Mouse (Mus musculus): ENCODE data around the gene Gm26602. TPM values are rescaled to one million over a fixed set of nuclear protein-coding genes. Genes with fewer than 3 reads are reported as not detected.
A peak's percentile ranks its signal among the peaks of the same experiment; 100 is the strongest.

Gm26602 gene
- polyA plus RNA-seq, 1 experiment: not detected

DNA sequence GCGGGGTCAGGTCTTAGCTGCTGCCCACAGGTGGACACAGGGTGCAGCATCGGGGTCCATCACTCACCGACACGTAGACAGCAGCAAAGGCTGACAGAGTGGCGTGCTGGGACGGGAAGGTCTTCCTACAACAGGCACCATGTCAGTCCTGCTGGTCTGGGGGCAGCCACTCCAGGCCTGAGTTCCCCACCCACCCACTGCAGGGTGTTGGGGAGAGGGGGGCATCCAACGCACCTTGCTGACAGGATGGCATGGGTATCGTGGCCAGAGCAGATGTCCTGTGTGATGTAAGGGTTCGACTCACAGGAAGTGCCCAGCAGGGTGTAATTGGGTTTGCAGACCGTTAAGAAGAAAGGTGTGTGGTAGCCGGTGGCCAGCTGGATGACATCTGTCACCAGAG is 44.1 kb upstream of the Gm26602 start:
- no peak overlapping the region for H3K4me3 ChIP-seq (replicated peaks; ENCODE audit: insufficient read depth, low read depth, low read length)
- H3K27ac ChIP-seq (ENCODE audit: insufficient read depth, low read length): no peak overlapping the region
- 57% methylated on average over 11 of the region's 11 CpGs for WGBS
- TF ChIP-seq CTCF (IDR thresholded peaks at IDR 0.05; ENCODE audit: borderline replicate concordance, insufficient read depth, low read depth, low read length) (no peak), POLR2A (IDR thresholded peaks at IDR 0.05; ENCODE audit: borderline replicate concordance, insufficient read depth, low read length) (no peak)
- H3K27me3 ChIP-seq (ENCODE audit: control insufficient read depth, insufficient read depth, low read length): no peaks in the 10 kb centered on the region
- DNase-seq: peak in 1 of 2 experiments; percentile 25
- peaks cover 31% of the 10 kb centered on the region for H3K4me1 ChIP-seq (ENCODE audit: control insufficient read depth, insufficient read depth, low read length)

GRCm38 (mm10) chr10:79871845-79872244 is 38.8 kb upstream of the Gm26602 start:
- Histone ChIP-seq H3K27me3 (ENCODE audit: control insufficient read depth, insufficient read depth, low read length) (no peaks in the 10 kb centered on the region), H3K4me3 (replicated peaks; ENCODE audit: insufficient read depth, low read depth, low read length) (no peak overlapping the region), H3K4me1 (ENCODE audit: control insufficient read depth, insufficient read depth, low read length) (peaks cover 2% of the 10 kb centered on the region), H3K27ac (ENCODE audit: insufficient read depth, low read length) (no peak overlapping the region)
- TF ChIP-seq POLR2A (IDR thresholded peaks at IDR 0.05; ENCODE audit: borderline replicate concordance, insufficient read depth, low read length): no peak
- TF ChIP-seq CTCF (IDR thresholded peaks at IDR 0.05; ENCODE audit: borderline replicate concordance, insufficient read depth, low read depth, low read length): no peak
- 59% methylated on average over 8 of the region's 8 CpGs for WGBS
- no peak for DNase-seq

- no peak for TF ChIP-seq CTCF (IDR thresholded peaks at IDR 0.05; ENCODE audit: borderline replicate concordance, insufficient read depth, low read depth, low read length)
- no peak for TF ChIP-seq POLR2A (IDR thresholded peaks at IDR 0.05; ENCODE audit: borderline replicate concordance, insufficient read depth, low read length)
- 58% methylated on average over 3 of the region's 3 CpGs for WGBS
- Histone ChIP-seq H3K4me1 (ENCODE audit: control insufficient read depth, insufficient read depth, low read length) (no peaks in the 10 kb centered on the region; the same call in 1 of the 2 replicates), H3K27ac (ENCODE audit: insufficient read depth, low read length) (no peak overlapping the region), H3K4me3 (replicated peaks; ENCODE audit: insufficient read depth, low read depth, low read length) (no peak overlapping the region), H3K27me3 (ENCODE audit: control insufficient read depth, insufficient read depth, low read length) (no peaks in the 10 kb centered on the region)
- no peak for DNase-seq
Observed at GRCm38 (mm10) chr10:79872862-79873261, 37.8 kb upstream of the Gm26602 start.

DNA sequence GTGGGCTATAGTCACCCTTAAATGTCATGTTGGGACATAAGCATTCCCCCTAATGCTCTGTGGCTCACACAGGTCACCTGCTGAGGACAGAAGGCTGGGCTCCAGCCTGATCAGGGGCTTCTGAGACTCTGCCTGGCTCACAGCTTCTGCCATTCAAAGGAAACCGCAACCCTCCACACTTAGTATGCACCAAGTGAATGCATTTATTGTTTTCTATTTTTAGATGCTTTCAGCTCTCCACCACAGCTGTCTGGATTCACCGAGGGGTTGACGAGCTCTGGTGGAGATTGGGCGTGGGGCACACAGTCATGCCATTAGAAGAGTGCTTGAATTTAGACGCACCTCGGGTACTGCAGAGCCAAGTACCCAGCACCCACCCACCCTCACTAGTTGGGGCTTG is 37.3 kb upstream of the Gm26602 start:
- H3K4me1 ChIP-seq (ENCODE audit: control insufficient read depth, insufficient read depth, low read length): no peaks in the 10 kb centered on the region; the same call in 1 of the 2 replicates
- H3K4me3 ChIP-seq (replicated peaks; ENCODE audit: insufficient read depth, low read depth, low read length): no peak overlapping the region
- 38% methylated on average over 6 of the region's 6 CpGs for WGBS
- DNase-seq: no peak
- TF ChIP-seq CTCF (IDR thresholded peaks at IDR 0.05; ENCODE audit: borderline replicate concordance, insufficient read depth, low read depth, low read length): no peak
- TF ChIP-seq POLR2A (IDR thresholded peaks at IDR 0.05; ENCODE audit: borderline replicate concordance, insufficient read depth, low read length): no peak
- no peaks in the 10 kb centered on the region for H3K27me3 ChIP-seq (ENCODE audit: control insufficient read depth, insufficient read depth, low read length)
- no peak overlapping the region for H3K27ac ChIP-seq (ENCODE audit: insufficient read depth, low read length)

DNA sequence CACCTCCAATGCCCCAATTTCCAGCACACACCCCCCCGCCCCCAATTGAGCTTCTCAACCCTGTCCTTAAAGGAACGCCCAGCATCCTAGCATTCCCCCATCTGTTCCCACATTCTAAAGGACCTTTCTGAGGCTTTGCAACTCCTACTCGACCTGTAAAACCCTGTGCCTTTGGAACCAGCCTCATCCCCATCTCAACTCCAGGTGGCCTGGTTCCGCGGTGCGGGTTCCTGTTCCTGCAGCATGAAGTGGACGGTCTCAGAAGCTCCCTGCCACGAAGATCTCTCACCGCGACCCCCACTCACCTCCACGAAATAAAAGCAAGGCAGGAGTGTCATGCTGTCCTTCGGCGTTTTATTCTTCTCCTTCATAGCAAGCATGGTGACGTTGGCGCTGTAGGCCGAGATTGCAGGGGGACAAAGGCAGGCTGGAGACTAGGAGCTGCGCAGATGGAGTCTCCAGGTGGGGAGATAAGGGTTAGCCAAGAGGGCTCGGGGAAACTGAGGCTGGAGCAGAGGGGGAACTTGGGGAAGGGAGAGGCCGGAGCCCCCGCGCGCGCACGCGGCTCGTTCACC is 36.9 kb upstream of the Gm26602 start:
- no peaks in the 10 kb centered on the region; the same call in 1 of the 2 replicates for H3K4me1 ChIP-seq (ENCODE audit: control insufficient read depth, insufficient read depth, low read length)
- H3K4me3 ChIP-seq (replicated peaks; ENCODE audit: insufficient read depth, low read depth, low read length): peak overlapping the region; percentile 84
- TF ChIP-seq POLR2A (IDR thresholded peaks at IDR 0.05; ENCODE audit: borderline replicate concordance, insufficient read depth, low read length) (no peak), CTCF (IDR thresholded peaks at IDR 0.05; ENCODE audit: borderline replicate concordance, insufficient read depth, low read depth, low read length) (no peak)
- no peak for DNase-seq
- H3K27me3 ChIP-seq (ENCODE audit: control insufficient read depth, insufficient read depth, low read length): no peaks in the 10 kb centered on the region
- H3K27ac ChIP-seq (ENCODE audit: insufficient read depth, low read length): no peak overlapping the region
- WGBS: 2% methylated on average over 26 of the region's 26 CpGs

GRCm38 (mm10) chr10:79874290-79874862 is 36.3 kb upstream of the Gm26602 start, which contains the start of the genes Prtn3 and Plppr3:
Gene Prtn3, plus strand, starts transcription at chr10:79874476.
Gene Plppr3, minus strand, starts transcription at chr10:79874634.
- H3K4me3 ChIP-seq (replicated peaks; ENCODE audit: insufficient read depth, low read depth, low read length): peak within 1 kb of the TSS; percentile 84
- no peak within 1 kb of the TSS for H3K27ac ChIP-seq (ENCODE audit: insufficient read depth, low read length)
- H3K4me1 ChIP-seq (ENCODE audit: control insufficient read depth, insufficient read depth, low read length): no peaks in the 10 kb centered on the region; the same call in 1 of the 2 replicates
- TF ChIP-seq CTCF (IDR thresholded peaks at IDR 0.05; ENCODE audit: borderline replicate concordance, insufficient read depth, low read depth, low read length): no peak
- TF ChIP-seq POLR2A (IDR thresholded peaks at IDR 0.05; ENCODE audit: borderline replicate concordance, insufficient read depth, low read length): no peak
- WGBS: 1% methylated on average over 56 of the region's 57 CpGs
- no peaks in the 10 kb centered on the region for H3K27me3 ChIP-seq (ENCODE audit: control insufficient read depth, insufficient read depth, low read length)
- peak in 1 of 2 experiments; percentile 55 for DNase-seq

- Histone ChIP-seq H3K4me1 (ENCODE audit: control insufficient read depth, insufficient read depth, low read length) (no peaks in the 10 kb centered on the region; the same call in 1 of the 2 replicates), H3K27ac (ENCODE audit: insufficient read depth, low read length) (no peak overlapping the region), H3K4me3 (replicated peaks; ENCODE audit: insufficient read depth, low read depth, low read length) (no peak overlapping the region), H3K27me3 (ENCODE audit: control insufficient read depth, insufficient read depth, low read length) (no peaks in the 10 kb centered on the region)
- DNase-seq: no peak
- WGBS: 54% methylated on average over 1 of the region's 1 CpGs
- no peak for TF ChIP-seq CTCF (IDR thresholded peaks at IDR 0.05; ENCODE audit: borderline replicate concordance, insufficient read depth, low read depth, low read length)
- no peak for TF ChIP-seq POLR2A (IDR thresholded peaks at IDR 0.05; ENCODE audit: borderline replicate concordance, insufficient read depth, low read length)
Observed at GRCm38 (mm10) chr10:79877174-79877573, 33.5 kb upstream of the Gm26602 start.

- no peak for TF ChIP-seq POLR2A (IDR thresholded peaks at IDR 0.05; ENCODE audit: borderline replicate concordance, insufficient read depth, low read length)
- no peak for TF ChIP-seq CTCF (IDR thresholded peaks at IDR 0.05; ENCODE audit: borderline replicate concordance, insufficient read depth, low read depth, low read length)
- H3K27me3 ChIP-seq (ENCODE audit: control insufficient read depth, insufficient read depth, low read length): no peaks in the 10 kb centered on the region
- no peak for DNase-seq
- WGBS: 46% methylated on average over 12 of the region's 12 CpGs
- H3K4me1 ChIP-seq (ENCODE audit: control insufficient read depth, insufficient read depth, low read length): no peaks in the 10 kb centered on the region; the same call in 1 of the 2 replicates
- no peak overlapping the region for H3K27ac ChIP-seq (ENCODE audit: insufficient read depth, low read length)
- no peak overlapping the region for H3K4me3 ChIP-seq (replicated peaks; ENCODE audit: insufficient read depth, low read depth, low read length)
Observed at GRCm38 (mm10) chr10:79877757-79878156, 32.9 kb upstream of the Gm26602 start.

Measured in cerebellum, adult 2 months (tissue).